Mouse (Mus musculus) liver, postnatal 0 days (tissue): ENCODE data around the gene Ctnnb1.

Experiments
- CTCF ChIP-seq: sonication (generic); IDR thresholded peaks from 2 replicates; pipeline ENCODE4 v1.5.1; 2016; ENCODE audit warnings: antibody characterized with exemption, low read depth
- EP300 ChIP-seq: IDR thresholded peaks from 2 replicates; pipeline ENCODE4 v1.6.1; 2016; ENCODE audit warnings: antibody characterized with exemption, low read depth, mild to moderate bottlenecking

DNA sequence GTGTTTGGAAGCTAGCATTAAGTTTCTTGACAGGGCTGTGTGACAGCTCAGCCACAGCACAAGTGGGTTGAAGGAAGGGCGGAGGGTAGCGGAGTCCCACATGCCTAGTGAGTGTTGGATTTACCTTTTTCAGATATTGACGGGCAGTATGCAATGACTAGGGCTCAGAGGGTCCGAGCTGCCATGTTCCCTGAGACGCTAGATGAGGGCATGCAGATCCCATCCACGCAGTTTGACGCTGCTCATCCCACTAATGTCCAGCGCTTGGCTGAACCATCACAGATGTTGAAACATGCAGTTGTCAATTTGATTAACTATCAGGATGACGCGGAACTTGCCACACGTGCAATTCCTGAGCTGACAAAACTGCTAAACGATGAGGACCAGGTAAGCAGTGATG is 21.7 kb downstream of the Ctnnb1 start:
- TF ChIP-seq CTCF (no peak), EP300 (no peak)
